Mouse (Mus musculus) embryo, embryonic 11.5 days (tissue): ENCODE results near the gene Rnf41.

ENCODE experiments used
- DNase-seq: peaks from one replicate; pipeline ENCODE4 v3.0.0-alpha.2; 2012; ENCODE audit warnings: low read depth, low spot score

The Rnf41 gene

DNA sequence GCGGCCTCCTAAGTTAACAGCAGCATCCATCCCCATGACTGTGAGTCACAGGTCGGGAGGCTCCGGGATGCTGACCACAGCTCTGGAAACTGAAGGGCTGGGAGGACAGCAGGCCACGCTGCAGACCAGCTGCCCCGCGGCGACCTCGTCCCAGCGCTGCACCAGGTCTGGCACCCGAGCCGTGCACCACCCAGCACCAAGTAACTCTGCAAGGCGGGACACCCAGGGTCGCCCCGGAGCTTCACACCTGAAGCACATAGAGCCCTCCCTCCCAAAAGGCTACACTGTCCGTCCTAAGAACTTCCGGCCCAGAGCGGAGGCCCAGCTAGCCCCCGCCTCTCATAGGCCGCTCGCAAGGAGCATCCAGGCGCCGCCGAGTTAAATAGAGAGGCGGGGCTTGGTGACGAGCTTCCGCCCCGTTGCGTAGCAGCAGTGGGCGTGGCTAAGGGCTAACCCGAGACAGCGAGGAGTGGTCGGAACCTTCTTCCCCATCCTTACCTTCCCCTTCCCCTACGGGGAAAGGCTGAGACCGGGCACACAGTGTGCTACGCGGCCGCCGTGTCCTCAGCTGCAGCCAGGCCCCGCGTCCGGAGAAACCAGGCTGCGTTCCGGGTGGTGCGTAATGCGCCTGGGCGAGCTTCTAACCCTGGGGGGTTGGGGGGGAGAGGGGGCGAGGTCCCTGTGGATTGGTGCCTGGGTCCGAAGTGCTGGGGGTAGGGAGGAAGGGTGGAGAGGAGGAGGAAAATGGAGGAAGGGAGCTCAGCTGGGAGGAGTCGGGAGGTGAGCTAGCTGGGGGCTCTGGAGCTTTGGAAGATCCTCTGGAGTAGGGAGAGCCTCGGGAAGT, at the start of gene Rnf41, which contains the start of gene Nabp2:
TSS of gene Rnf41 (plus strand) at position 447 of the 844 bp plus-strand sequence.
TSS of gene Nabp2 (minus strand) at position 282 of the 844 bp plus-strand sequence.
- DNase-seq, result peak; percentile 95

DNA sequence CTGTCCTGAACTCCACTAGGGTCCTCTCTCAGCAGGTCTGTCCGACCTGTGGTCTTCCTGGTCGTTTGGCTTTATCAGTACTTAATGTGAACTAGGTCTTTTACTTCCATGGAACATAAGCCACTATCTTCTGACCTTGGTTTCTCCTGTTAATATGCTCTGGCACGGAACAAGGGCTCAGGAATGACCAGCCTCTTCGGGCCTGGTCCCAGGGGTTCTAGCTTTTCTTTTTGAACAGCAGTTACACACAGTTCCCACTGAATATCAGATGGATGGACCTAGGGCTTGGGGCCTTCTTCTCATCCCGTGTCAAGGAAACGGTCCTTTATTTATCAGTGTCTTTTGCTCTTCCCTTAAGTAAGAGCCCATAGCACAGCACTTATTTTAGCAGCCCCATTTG, 49.6 kb upstream of the Rnf41 start:
- no peak for DNase-seq

DNA sequence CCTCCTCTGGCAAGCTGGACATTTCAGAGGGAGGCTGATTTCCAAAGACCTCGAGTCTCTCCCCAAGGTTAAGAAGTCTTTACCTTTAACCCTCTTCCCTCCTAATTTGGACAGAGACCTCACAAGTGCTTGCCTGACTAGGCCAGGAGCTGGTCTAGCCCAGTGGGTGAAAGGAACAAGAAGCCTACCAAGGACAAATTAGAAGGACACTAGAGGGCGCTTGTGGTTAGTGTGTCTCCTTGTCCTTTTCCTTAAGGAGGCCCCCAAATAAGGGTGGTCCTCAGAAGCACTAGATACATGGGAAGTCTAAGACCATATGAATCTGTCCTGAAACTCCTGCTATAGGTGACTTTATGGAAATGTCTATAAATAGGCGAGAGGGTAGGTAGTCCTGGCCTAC, 48.9 kb upstream of the Rnf41 start:
- DNase-seq, result peak; percentile 39

DNA sequence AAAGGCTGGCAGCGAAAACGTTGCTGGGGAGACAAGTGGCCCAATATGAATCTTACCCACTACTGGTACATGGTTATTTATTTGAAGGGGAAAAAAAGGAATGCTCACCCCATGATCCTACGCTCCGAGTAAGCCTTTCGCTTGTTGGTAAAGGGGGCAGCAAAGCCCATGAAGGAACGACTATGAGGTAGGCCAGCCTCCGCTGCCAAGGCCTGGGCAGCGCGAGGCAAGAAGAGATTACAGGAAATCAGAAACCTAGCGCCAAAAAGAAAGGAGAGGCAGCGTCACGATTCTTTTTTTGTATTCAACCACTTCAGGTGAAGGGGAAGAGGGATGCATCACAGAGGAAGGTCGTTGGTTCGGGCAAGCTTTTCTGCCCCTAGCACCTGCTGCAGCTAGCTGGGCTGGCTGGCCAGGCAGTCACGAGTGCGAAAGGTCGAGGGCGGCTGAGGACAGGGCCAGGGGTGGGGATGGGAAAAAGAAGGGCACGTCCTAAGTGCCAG, 43.5 kb upstream of the Rnf41 start:
- DNase-seq, result no peak

DNA sequence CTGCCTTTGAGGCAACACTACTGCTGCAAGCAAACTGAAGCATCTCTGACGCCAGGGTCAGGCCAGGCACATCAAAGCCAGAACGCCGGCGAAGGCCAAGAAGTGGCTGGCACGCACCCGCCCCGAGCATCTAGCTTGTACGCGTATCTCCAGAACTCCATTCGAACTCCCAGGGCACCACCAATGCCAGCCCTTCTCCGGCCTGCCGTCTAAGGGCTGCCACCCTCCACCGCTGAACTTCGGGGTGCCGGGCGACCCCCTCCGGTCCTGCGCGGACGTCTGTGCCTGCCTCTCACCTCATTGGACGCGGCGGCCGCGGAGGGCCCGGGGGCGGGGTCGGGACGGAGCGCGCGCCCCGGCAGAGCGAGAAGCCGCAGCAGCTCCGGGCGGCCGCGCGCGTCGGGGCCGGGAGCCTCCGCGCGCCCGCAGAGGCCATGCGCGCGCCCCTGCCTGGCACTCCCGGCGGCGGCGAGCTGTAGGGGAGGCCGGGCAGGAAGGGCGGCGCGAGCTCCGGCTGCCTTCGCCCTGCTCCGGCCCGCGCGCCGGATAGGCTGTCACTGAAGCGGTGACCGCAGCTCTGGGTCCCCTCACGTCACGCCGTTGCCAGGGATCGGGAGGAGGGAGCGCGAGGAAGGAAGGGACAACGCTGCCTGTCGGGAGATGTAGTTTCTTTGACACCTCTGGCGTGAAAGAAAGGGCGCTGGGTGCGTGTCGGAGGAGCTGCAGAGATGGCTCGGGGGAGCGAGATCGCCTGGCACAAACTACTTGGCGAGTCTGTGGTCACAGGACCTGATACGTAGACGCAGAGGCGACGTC, 42.8 kb upstream of the Rnf41 start, which contains the start of gene Coq10a:
TSS of gene Coq10a (minus strand) at position 596 of the 816 bp plus-strand sequence.
- DNase-seq, result peak; percentile 81

DNA sequence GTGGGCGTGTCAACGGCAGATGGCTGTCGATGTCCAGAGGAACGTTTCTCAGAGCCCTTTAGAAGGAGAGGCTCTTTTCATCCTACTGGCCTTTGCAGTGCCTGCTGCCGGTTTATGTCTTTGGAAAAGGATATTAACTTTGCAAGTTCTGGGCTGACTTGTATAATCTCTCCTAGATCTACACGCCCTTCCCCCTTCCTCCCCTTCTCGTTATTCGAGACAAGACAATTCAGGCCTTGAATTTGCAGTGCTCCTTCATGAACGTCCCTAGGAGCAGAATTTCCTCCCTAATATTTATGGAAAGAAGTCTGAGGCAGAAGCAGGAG, 42.3 kb upstream of the Rnf41 start:
- DNase-seq, result no peak

DNA sequence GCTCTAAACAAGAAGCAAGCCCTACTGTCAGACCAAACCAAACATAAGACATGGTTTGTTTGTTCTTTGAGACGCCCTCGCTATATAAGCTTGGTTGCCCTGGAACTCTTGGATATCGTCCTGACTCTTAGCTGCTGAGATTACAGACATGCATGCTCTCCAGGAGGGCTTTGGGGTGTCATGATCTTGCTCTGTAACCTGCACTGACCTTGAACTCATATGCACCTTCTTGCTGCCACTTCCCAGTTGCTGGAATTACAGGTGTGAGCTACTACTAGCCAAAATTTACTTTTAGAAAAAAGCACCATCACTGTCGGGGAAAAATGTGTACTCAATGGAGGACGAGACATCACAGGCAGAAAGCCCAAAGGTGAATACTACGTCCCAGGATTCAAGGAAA, 41.9 kb upstream of the Rnf41 start:
- DNase-seq, result no peak

DNA sequence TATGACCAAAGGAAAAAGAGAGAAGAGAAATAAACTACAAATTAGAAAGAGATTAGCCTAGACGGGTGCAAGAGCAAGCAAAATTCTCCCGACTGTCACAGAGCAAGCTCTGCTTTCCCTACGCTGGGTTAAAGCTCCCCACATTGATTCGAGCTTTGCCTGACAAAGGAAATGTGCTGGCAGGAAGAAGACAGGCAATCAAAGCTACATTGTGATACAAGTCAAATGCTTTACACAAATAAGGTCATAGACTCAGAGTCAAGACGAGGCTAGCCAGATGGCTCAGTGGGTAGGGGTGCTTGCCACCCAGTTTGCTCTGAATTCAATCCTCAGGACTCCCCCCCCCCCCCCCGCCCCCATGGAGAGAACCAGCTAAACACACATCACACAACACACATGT, 41.4 kb upstream of the Rnf41 start:
- DNase-seq, result no peak

DNA sequence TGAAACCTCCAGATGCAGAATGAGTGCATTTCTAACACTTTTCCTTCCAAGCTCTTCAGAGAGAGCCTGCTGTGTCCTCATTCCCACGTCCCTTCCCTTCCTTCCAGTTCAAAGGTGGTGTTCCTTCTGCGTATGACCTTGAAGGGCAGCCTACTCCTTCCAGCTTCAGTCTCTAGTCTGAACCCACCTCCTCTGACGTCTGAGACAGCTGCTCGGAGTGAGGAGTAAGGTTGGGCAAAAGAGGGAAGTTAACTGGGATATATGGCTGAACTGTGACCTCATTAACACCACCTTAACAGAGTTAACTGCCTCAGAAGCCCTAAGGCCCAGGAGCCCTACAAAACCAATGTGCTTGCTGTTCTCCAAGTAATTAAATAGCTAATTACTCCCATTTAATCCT, 40.9 kb upstream of the Rnf41 start:
- DNase-seq, result no peak

DNA sequence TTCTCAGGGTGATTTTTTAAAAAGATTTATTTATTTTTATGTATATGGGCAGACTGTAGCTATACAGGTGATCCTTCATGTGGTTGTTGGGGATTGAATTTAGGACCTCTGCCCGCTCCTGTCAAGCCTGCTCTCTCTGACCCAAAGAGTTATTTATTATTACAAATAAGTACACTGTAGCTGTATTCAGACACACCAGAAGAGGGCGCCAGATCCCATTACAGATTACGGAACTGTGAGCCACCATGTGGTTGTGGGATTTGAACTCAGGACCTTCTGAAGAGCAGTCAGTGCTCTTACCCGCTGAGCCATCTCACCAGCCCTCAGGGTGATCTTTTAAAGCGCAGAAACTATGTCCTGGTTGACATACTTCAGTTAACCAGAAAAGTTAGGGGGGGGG, 39.3 kb upstream of the Rnf41 start:
- DNase-seq, result no peak

DNA sequence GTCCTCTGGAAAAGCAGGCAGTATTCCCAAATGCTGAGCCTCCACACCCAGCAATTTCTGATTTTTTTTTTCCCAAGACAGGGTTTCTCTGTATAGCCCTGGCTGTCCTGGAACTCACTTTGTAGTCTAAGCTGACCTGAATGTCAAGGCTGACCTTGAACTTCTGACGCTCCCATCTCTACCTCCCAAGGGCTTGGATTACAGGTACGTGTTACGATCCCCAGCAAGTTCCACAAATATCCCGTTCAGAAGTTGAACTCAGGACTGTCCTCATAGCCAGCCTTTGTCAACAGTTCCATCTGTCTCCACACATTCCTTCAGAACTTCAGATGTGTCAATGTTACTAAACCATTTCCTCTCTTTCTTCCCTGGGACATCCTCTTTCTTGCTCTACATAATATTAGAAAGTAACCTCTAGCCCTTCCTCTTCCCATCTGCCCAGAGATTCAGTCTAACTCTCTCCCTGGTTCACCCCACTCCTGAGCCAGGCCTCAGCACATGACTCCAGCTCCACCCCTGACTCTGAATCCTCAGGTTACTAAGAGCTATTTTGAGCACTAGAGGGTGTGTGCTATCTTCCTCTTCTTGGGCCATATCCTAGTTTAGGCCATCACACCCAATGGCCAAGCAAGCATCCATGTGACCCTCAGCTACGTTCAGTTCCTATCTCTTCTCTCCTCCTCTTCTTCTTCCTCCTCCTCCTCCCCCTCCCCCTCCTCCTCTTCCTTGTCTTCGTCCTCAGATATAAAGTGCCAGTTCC, 38.3 kb upstream of the Rnf41 start:
- DNase-seq, result no peak

DNA sequence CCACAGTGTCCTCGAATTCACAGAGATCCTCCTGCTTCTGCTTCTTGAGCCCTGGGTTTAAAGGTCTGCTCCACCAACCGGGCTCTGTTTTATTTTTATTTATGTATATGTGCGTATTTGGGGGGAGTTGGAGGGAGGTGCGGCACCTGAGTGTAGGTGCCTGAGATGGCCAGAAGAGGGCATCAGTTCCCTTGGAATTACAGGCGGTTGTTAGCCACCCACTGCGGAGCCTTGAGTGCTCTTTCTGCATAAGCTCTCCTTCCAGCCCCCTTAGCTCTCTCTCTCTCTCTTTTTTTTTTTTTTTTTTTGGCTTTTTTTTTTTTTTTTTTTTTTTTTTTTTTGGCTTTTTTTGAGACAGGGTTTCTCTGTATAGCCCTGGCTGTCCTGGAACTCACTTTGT, 37.1 kb upstream of the Rnf41 start:
- no peak for DNase-seq

DNA sequence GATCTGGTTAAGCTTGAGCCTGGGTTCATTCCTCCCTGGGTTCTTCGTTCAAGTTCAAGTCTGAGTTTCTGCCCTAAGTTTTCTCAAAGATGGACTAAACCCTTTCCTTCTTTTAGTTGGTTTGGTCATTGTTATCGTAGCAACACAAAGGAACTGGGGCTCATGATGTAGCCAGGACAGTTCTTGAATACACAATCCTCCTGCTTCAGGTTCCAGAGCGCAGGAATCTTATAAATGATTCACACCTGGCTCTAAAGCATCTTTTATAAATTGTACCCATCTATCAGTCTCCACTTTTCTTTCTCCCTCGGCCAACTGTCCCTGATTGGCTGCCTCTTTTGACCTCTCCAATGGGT, 35.4 kb upstream of the Rnf41 start:
- no peak for DNase-seq

DNA sequence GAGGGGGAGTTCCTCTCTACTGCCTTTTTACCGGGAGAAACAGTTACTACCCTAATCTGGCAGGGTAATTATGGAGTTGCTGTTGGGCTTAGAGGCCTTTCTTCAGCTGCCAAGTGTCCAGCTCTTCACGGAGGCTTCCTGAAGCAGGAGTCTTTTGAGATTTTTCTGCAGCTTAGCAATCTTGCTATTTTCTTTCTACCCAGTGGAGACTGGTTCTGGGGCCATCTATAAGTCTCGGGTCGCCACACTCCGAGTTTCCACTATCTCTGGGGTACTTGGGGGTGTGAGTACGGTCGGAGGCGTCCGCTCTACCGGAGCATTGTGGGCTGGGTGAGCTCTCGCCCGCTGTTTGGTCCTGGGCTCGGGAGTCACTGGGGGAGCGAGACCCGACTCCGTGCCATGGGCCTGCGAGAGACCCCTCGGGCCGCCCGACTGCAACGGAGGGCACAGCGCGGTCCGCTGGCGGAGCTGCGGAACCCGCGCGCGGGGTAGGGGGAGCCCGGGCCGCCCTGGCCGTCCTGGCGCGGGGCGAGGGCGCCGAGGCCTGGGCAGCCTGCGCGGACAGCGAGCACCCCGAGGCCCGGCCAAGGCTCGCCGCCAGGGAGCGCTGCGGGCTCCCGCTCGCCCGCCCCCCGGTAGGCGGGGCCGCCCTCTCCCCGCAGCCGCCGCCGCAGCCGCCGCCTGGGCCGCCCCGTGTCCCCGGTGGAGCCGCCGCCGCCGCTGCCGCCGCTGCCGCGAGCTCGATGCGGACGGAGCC, 34.8 kb upstream of the Rnf41 start, which contains the start of gene Ankrd52:
TSS of gene Ankrd52 (plus strand) at position 661 of the 757 bp plus-strand sequence.
- peak; percentile 68 for DNase-seq

DNA sequence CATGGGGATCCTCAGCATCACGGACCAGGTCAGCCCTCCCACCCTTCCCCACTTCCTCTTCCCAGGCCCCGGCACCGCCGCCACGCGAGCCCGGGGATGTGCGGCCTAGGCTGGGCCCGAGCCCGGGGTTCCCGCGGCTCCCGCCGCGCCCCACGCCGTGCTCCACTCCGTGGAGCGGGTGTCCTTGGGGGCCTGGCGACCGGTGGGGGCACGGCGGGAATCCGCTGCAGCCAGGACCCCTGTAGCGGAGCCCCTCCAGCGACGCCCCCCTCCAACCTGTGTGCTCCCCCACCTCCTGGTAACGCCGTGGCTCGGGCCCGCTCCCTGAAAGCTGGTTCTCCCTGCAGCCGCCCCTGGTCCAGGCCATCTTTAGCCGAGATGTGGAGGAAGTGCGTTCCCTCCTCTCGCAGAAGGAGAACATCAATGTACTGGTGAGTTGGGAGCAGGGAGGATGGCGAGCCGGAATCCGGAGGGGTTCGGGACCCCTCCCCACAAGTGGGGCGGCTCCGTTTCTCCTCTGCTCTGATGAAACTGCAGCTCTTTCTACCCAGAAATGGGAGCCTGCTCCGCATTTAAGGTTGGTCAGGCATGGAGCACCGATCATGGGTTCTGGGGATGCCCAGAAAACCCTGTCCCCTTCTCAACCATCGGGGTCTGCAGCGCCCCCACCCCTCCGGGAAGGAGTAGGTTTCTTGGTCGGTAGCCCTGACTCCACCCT, 34.1 kb upstream of the Rnf41 start:
- DNase-seq, result peak; percentile 38

DNA sequence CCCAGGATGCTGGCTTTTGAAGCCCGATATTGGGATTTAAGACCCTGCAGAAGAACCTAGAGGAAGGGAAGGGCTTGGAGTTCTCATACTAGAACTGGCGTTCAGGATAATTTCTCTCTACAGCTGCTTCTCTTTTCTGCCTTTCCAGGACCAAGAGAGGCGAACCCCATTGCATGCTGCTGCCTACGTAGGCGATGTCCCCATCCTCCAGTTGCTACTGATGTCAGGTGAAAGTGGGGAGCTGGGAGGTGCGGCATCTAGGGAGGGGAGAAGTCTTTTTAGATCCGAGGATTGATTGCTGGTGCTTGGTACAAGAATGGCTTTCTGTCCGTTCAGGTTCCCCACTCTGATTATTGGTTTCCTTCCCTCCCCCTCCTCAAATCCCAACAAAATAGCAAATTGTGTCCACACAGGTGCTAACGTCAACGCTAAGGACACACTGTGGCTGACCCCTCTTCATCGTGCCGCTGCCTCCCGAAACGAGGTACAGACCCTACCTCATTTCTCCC, 33.5 kb upstream of the Rnf41 start:
- DNase-seq, result no peak

DNA sequence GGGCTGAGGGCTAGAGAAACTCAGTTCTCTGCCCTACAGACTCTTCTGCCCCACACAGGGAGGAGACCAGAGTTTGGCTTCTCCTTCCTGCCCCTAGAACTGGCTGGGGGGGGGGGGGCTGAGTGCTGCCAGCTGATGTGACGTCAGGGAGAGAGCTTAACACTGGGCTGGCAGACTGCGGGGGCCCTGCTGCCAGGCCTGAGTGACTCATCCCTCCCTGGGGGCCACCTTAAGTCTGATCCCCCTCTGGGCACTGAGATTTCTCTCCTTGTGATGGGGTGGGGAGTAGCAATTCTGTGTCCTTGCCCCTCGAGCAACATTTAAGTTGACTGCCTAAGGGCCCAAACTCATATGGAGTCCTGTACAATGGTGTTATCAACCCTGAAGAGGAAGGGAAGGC, 33.0 kb upstream of the Rnf41 start:
- no peak for DNase-seq

DNA sequence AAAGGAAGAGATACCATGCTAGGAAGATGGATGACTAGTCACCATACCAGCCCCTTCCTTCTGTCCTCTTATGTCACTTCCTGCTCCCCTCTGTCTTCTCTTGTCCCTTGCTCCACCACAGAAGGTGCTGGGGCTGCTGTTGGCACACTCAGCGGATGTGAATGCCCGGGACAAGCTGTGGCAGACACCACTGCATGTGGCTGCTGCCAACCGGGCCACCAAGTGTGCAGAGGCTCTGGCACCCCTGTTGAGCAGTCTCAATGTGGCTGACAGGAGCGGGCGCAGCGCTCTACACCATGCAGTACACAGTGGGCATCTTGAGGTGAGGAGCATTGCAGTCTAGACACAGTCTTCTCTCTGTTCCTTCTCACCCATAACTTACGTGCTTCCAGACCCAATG, 32.2 kb upstream of the Rnf41 start:
- no peak for DNase-seq

DNA sequence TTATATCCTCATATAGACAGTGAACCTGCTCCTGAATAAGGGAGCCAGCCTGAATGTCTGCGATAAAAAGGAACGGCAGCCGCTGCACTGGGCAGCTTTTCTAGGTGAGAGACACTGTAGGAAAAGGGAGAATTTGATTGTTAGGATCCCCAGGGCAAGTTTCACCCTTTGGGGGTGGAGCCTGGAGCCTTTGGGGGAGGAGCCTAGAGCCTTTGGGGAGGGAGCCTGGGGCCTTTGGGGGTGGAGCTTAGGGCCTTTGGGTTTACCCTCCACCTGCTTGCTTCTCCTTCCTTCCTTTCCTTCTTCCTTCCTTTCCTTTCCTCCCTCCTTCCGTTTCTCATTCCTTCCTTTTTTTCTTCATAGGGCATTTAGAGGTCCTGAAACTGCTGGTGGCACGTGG, 30.9 kb upstream of the Rnf41 start:
- no peak for DNase-seq

DNA sequence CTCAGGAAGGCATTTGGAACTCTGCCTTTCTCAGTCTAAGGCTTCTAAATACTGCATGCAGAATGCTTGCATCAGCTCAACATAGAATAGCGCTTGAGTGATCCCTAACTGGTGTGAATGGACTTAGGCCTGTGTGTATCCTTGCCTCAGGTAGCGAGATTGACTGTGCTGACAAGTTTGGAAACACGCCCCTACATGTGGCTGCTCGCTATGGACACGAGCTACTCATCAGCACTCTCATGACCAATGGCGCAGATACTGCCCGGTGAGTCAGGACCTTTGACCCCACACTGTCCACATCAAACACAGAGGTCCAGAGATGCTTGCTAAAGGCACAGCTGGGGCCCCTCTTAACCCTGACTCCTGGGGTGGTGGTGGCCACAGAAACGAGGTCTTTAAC, 29.0 kb upstream of the Rnf41 start:
- DNase-seq, result no peak
